Mouse (Mus musculus) right cerebral cortex, adult 18-20 months (tissue): Measurements from ENCODE around the gene Polr2e.

Experiments
- DNase-seq: peaks from one replicate; pipeline ENCODE4 v3.0.0; 2022; ENCODE audit warnings: mixed read lengths

Gene Polr2e

DNA sequence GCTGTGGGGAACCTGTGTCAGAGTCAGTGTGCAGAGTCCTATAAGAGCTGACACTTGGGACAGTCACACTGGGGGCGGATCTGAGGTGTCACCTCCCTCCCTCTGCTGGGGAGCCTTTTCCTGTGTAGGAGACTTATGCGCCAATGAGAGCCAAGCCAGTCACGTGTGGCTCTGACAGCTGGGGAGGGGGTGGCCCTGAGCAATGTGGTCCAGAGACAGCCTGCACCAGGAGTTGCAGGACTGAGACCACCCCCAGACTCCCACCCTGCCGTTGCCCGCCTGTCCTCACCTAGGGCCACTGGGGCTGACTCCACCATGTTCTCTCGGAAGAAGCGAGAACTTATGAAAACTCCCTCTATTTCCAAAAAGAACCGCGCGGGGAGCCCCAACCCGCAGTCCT, 23.1 kb downstream of the Polr2e start, which contains the start of gene Arhgap45:
Arhgap45 (plus strand) TSS at position 143 of the 400 bp plus-strand sequence.
- DNase-seq: no peak

DNA sequence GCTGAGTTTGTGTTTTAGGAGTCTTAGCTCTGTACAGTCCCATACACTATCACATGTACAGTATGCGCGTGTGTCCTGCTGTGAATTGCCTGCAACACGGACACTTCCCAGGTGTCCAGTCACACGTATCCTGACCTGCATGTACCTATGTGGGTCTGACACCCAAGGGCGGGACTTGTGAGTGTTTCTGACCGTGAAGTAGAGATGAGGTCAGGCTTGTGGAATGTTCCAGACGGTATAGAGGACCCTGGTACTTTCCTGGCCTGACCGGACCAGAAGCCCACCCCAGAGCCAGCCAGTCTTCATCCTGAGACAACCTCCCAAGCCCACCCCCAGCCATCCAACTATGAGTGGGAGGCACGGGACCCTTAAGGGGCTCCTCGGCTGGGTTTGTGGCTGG, 24.0 kb downstream of the Polr2e start:
- DNase-seq: no peak

- DNase-seq: no peak
These were observed 24.9 kb downstream of the Polr2e start for GRCm38 (mm10) chr10:80014484-80015290.

GRCm38 (mm10) chr10:80013609-80014008, 26.0 kb downstream of the Polr2e start:
- DNase-seq: no peak

GRCm38 (mm10) chr10:80011740-80012139, 27.9 kb downstream of the Polr2e start:
- no peak for DNase-seq

DNA sequence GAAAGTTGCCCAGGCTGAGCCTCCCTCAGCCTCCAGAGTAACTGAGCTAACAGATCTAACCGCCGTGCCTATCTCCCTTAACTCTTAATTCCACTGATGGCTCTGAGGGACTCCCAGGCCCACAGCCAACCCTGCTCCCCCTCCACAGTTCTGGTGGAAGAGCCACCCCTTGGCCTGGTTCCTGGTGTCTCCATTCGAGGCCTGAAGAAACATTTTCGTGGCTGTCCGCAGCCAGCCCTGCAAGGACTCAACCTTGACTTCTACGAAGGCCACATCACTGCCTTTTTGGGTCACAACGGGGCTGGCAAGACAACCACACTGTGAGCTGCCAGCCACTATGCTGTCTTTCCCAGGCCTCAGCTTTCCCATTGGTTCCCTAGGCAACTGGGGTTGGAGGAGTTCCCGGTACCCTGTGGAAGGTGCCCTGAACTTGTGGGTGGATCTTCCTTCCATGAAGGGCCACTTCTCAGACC, 35.3 kb downstream of the Polr2e start:
- no peak for DNase-seq

GRCm38 (mm10) chr10:80003374-80004232, 36.0 kb downstream of the Polr2e start:
- DNase-seq: no peak

DNA sequence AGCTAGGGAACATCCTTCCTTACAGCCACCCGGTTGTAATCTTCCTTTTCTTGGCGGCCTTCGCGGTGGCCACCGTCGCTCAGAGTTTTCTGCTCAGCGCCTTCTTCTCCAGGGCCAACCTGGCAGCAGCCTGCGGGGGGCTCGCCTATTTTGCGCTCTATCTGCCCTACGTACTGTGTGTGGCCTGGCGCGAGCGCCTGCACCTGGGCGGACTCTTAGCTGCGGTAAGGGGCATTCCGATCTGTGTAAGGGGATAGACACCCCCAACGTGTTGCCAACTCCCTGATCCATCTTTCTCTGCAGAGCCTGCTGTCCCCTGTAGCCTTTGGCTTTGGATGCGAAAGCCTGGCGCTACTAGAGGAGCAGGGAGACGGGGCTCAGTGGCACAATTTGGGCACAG, 36.8 kb downstream of the Polr2e start:
- no peak for DNase-seq

- DNase-seq: no peak
These were observed 37.6 kb downstream of the Polr2e start for GRCm38 (mm10) chr10:80001945-80002344.

DNA sequence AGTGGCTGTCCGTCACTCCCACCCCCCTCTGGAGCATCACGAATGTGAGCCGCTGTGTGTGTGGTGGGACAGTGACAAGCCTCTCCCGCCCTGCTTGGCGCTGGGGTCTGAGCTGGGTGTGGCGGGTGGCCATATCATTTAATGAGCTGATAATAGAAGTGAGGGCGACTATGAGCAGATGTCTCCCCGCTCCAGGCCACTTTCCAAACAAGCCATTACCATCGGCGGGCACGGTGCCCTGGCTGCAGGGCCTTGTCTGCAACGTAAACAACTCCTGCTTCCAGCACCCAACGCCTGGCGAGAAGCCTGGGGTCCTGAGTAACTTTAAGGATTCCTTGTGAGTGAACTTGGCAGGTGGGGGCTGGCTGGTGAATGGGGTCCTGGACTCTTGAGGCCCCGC, 41.8 kb downstream of the Polr2e start:
- no peak for DNase-seq

- peak; percentile 82 for DNase-seq
These were observed 42.4 kb downstream of the Polr2e start for GRCm38 (mm10) chr10:79997034-79997760.

- peak; percentile 94 for DNase-seq
These were observed 43.1 kb downstream of the Polr2e start, which contains the start of gene Abca7 for GRCm38 (mm10) chr10:79996272-79997033. Gene Abca7 (plus strand): TSS chr10:79996494.

DNA sequence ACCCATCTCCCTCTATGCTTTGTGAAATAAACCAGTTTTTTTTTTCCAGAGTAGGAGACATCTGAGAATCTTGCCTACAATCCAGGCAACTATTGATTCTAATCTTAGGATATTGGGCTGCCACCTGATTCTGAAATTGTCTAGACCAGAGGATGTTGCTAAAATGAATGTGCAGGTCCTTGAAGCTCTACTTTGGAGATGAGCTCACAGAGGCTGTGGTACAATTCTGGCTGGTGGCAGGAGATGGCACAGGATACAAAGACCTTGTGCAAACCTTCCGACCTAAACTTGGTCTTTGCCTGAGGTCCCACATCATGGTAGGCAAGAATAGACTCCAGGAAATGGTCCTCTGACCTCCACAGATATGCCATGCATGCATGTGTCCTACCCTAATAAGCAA, 44.0 kb downstream of the Polr2e start:
- DNase-seq: no peak

- no peak for DNase-seq
These were observed 45.0 kb downstream of the Polr2e start for GRCm38 (mm10) chr10:79994397-79995115.

DNA sequence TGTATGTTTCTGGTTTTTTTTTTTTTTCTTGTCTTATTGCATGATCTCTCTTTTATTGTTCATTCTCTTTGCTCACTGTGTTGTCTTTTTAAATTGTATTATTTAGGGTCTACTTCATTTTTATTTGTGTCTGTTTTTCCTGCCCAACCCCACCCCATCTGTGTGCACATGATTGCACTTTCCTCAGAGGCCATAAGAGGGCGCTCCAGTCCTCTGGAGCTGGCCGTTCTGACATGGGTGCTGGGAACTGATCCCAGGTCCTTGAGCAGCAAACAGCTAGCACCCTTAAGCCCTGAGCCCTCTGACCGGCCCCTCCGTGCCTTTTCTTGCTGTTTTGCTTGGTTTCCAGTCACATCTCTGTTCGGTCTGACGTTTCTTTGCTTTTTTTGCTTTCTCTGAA, 48.0 kb downstream of the Polr2e start:
- DNase-seq: no peak

DNA sequence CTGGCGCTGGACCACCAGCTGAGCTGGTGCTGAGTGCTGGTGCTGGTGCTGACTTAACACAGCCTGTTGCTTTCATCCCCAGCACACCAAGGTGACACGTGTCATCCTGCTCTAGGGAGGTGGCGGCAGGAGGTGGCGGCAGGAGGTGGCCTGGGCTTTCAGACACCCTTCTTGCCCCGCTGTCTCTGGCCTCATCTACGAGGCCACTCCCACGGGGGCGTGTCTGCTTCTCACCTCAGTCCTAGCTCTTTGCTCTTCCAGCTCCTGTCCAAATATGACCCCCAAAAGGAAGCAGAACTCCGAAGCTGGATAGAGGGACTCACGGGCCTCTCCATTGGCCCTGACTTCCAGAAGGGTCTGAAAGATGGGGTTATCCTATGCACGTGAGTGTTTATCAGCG, 48.5 kb downstream of the Polr2e start:
- DNase-seq: no peak

GRCm38 (mm10) chr10:79989870-79990269, 49.7 kb downstream of the Polr2e start:
- DNase-seq: no peak

DNA sequence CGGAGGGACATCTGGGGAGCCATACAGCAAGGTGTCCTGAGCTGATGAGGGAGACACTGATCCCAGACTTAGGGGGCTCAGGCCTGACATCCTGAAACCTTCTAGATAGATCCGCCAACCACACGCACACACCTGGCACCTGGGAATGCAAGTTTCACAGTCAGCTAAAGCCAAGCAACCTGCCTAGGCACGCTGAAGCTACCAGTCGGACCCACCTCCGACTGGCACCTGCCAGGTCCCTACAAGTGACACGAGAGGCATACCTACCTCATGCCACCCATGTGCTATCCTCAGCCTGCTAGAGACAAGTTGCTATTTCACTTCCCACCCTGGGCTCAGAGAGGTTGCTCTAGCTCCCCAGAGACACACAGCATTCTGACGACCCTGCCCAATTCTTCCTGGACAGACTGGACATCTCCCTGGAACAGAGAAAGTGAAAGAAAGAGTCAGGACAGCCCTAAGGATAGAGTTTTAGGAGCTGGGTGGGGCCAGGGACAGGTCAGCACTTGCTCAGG, 50.3 kb downstream of the Polr2e start:
- DNase-seq: no peak

- no peak for DNase-seq
These were observed 50.9 kb downstream of the Polr2e start, which contains the start of gene Cnn2 for GRCm38 (mm10) chr10:79988506-79989271. Gene Cnn2 (plus strand): TSS chr10:79988584.

DNA sequence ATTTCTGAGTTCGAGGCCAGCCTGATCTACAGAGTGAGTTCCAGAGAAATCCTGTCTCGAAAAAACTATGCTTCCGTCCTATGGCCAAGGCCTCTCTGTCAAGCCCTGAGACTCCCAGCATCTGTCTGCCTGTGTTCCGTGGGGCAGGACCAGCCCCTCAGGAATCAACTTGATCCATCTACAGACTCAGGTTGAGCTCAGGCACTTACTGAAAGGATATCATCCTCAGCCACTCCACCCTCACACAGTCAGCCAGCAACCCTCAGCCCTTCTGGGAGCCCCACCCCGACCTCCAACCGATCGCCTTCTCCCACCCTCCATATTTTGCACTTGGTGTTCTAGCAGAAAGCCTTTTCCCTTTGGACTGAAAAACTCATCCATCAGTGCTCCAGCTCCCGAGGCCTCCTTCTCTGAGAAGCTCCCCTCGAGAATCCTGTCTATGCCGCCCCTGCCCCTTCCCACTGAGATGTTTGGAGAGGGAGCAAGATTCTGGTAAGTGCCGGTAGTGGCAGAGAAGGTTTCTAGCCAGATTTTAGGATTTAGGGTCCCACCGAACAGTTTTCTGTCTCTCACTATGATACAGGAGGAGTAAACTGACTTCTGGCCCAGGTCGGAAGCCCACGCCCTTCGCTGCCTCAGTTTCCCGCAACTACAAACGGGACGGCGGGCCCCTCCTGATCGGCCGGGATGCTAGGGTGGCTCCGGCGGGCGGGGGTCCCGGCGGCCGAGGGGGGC, 51.7 kb downstream of the Polr2e start:
- DNase-seq: no peak
